Mouse (Mus musculus) lung, postnatal 0 days (tissue): ENCODE measurements around the gene Tmem100. TPM values are rescaled to one million over a fixed set of nuclear protein-coding genes. Genes with fewer than 3 reads are reported as not detected.

Experiments used
- ATAC-seq: fragments of 200-750 bp; cut with Nextera tagmentation; 2 replicates; pipeline ENCODE4 v1.8.0; 2017; ENCODE audit warnings: moderate library complexity
- DNase-seq: peaks from one replicate; pipeline ENCODE4 v3.0.0-alpha.2; 2016; ENCODE audit warnings: low spot score
- H3K27ac ChIP-seq: fragments of 300-500 bp; sonication (generic); 2 replicates; pipeline ENCODE4 v1.5.1; 2014; ENCODE audit warnings: antibody characterized with exemption, mild to moderate bottlenecking, low read length, mixed read lengths
- H3K27me3 ChIP-seq: fragments of 300-500 bp; sonication (generic); replicated peaks from 2 replicates; pipeline ENCODE4 v1.6.1; 2014; ENCODE audit warnings: low read length, mixed read lengths; ENCODE audit not compliant: insufficient read depth
- H3K36me3 ChIP-seq: fragments of 300-500 bp; sonication (generic); 2 replicates; pipeline ENCODE4 v1.6.1; 2014; ENCODE audit warnings: low read length, mixed read lengths; ENCODE audit not compliant: insufficient read depth
- H3K4me1 ChIP-seq: fragments of 300-500 bp; sonication (generic); 2 replicates; pipeline ENCODE4 v1.6.1; 2014; ENCODE audit warnings: antibody characterized with exemption, low read depth, low read length, mixed read lengths; ENCODE audit not compliant: insufficient read depth
- H3K4me2 ChIP-seq: fragments of 300-500 bp; sonication (generic); replicated peaks from 2 replicates; pipeline ENCODE4 v1.6.1; 2014; ENCODE audit warnings: low read depth, mild to moderate bottlenecking, low read length, moderate library complexity, mixed read lengths
- H3K4me3 ChIP-seq: fragments of 300-500 bp; sonication (generic); 2 replicates; pipeline ENCODE4 v1.5.1; 2014; ENCODE audit warnings: low read depth, low read length
- H3K9ac ChIP-seq: fragments of 300-500 bp; sonication (generic); replicated peaks from 2 replicates; pipeline ENCODE4 v1.6.1; 2014; ENCODE audit warnings: low read depth, mild to moderate bottlenecking
- H3K9me3 ChIP-seq: fragments of 300-500 bp; sonication (generic); 2 replicates; pipeline ENCODE4 v1.6.1; 2016; ENCODE audit warnings: low read length, mixed read lengths
- CTCF ChIP-seq: IDR thresholded peaks from 2 replicates; pipeline ENCODE4 v1.5.1; 2016; ENCODE audit warnings: antibody characterized with exemption, mild to moderate bottlenecking
- EP300 ChIP-seq: IDR thresholded peaks from 2 replicates; pipeline ENCODE4 v1.6.1; 2016; ENCODE audit warnings: antibody characterized with exemption, mild to moderate bottlenecking, control low read depth
- WGBS: fragments of 180-500 bp; shearing (Covaris S2); extraction: QIAGEN DNeasy Blood & Tissue Kit; methylation state at CpG from one replicate; pipeline ENCODE4 v1.1.7; 2014; 5-methylcytosine and 5-hydroxymethylcytosine counted together
- polyA plus RNA-seq: library from polyadenylated mRNA; unstranded; fragments of >200 nt; fragmentation: Nextera tagmentation; extraction: Ambion mirVana; gene quantifications from 2 replicates; pipeline ENCODE4 v1.2.1, GENCODE M21; 2015

The Tmem100 gene
- polyA plus RNA-seq, 1 experiment from 2014 or later, result 283 TPM

DNA sequence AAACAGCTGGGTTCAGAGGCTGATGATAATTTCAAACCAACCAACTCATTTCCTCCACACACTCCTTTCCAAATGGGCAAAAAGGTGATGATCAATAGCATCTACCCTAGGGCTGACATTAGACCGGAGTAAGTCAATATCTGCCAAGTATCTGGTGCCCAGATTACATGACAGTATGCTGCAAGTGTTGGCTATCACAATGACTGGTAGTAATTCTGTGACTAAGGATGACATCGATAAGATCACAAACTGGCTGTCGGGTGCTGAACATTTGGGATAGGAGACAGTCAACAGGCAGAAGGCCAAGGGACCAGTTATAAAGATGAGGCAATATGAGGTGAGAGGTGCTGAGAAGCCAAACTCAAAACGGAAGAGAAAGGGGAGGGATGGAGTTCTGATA, 29.5 kb upstream of the Tmem100 start:
- Histone ChIP-seq H3K9ac (no peak overlapping the region), H3K27ac (no peak overlapping the region), H3K4me3 (no peak overlapping the region), H3K4me2 (no peak overlapping the region), H3K27me3 (no peaks in the 10 kb centered on the region), H3K36me3 (no peaks in the 10 kb centered on the region), H3K4me1 (peaks cover 11% of the 10 kb centered on the region; the same call in 1 of the 2 replicates), H3K9me3 (no peaks in the 10 kb centered on the region)
- no peak for TF ChIP-seq EP300
- TF ChIP-seq CTCF, result no peak
- ATAC-seq, result no peak
- DNase-seq, result no peak
- 85% methylated on average over 4 of the region's 4 CpGs for WGBS

DNA sequence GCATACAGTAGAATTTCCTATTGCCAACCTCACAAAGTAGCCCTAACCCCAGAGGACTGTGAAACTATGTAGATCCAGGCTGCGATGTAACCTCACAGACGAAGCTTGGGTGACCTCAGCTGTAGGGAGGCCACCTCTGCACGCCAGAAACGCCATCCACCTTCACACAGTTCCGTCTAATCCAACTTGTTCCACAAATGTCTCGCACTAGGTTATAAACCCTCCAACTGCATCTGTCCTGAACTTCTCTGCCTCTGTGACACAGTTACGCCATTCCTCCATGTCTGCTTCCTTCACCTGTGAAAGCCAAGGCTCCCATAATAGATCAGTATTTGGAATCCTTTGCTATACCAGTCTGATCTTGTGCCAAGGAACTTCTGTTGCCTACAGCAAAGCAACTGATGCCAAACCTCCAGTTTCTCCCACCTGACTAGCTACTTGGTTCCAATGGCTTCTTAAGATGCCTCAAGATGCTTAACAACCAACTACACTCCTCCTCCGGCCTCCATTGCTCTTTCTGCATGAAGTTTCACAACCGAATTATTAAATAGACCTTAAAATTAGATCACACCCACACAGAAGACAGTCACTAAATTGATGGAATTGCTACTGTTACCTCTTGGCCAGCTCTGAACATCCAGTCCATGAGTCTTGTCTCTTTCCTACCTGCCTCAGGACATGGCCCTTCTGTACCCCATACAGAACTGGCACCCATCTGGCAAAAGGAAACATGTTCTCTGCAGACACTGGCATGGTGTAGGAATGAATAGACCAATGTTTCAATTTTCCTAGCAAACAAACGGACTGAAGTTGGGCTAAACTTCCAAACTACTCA, 28.5 kb upstream of the Tmem100 start:
- no peak for ATAC-seq
- Histone ChIP-seq H3K4me2 (peak overlapping the region; percentile 87), H3K4me3 (no peak overlapping the region), H3K36me3 (no peaks in the 10 kb centered on the region), H3K9ac (no peak overlapping the region), H3K27me3 (no peaks in the 10 kb centered on the region), H3K4me1 (peaks cover 11% of the 10 kb centered on the region; the same call in 1 of the 2 replicates), H3K9me3 (no peaks in the 10 kb centered on the region), H3K27ac (no peak overlapping the region)
- TF ChIP-seq EP300 (no peak), CTCF (no peak)
- DNase-seq, result no peak
- 85% methylated on average over 10 of the region's 10 CpGs for WGBS

DNA sequence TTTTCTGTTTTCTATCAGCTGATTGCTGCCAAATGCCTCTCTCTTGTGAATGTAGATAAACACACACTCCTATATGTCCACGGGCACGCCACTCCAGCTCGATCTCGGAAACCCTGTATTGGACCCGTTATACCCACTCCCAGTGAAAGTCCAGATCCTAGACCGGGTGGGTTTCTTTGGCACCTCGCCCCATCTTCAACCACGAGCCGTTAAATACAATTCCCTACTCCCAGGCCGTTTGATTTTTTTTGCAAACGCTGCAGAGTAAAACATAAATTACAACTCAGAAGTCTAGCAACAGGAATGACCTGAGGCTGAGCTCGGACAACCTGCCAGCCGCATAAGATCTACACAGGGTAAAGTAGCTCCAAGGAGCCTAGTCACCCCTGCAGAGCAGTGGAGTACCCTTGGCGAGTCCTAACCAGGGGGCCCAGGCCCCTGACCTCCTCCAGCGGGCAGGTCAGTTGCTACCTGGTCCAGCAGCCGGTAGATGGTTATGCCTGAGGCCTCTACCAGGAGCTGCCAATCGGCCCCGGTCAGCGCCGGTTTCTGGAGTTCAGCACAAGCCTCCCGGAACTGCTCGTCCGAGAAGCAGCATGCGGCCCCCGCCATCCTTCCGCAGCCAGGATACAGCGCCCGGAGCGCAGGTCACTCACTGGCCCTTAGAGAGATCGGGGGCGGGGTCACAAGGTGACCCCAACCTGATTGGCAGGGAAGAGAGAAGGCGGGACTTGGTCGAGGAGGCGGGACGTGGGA, 27.7 kb upstream of the Tmem100 start, which contains the start of gene Pctp:
Pctp (minus strand) TSS at position 664 of the 756 bp plus-strand sequence.
- 6% methylated on average over 35 of the region's 35 CpGs for WGBS
- no peaks in the 10 kb centered on the region for H3K36me3 ChIP-seq
- H3K27me3 ChIP-seq, result no peaks in the 10 kb centered on the region
- ATAC-seq, result peak; percentile 99
- H3K27ac ChIP-seq, result peak within 1 kb of the TSS; percentile 54
- DNase-seq, result peak; percentile 96
- peak within 1 kb of the TSS; percentile 87 for H3K4me2 ChIP-seq
- peak within 1 kb of the TSS; percentile 45 for H3K4me3 ChIP-seq
- H3K4me1 ChIP-seq, result peaks cover 11% of the 10 kb centered on the region; the same call in 1 of the 2 replicates
- TF ChIP-seq EP300 (no peak), CTCF (no peak)
- H3K9me3 ChIP-seq, result no peaks in the 10 kb centered on the region
- H3K9ac ChIP-seq, result 0 out of 2 replicates have a peak within 1 kb of the TSS, but pooled peaks have one; percentile 32

DNA sequence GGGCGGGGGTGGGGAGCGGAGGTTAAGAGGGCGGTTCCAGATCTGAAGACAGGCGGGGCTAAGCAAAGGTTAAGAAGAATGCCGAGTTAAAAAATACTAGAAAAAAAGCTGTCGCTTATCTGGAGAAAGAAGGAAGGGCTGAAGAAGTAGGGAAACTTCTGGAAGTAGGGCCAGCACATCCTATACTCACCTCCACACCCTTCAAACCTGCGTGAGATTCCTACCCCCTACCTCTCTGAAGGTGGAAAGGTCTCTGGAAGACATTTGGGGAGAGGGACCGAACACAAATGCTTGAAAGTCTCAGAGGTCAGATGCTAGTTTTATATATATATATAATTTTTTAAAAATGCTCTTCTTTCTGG, 27.2 kb upstream of the Tmem100 start:
- DNase-seq (no peak), ATAC-seq (no peak)
- H3K27ac ChIP-seq, result no peak overlapping the region
- H3K9me3 ChIP-seq, result no peaks in the 10 kb centered on the region
- peak overlapping the region; percentile 87 for H3K4me2 ChIP-seq
- no peak overlapping the region for H3K9ac ChIP-seq
- peak overlapping the region; percentile 45 for H3K4me3 ChIP-seq
- H3K4me1 ChIP-seq, result peaks cover 11% of the 10 kb centered on the region; the same call in 1 of the 2 replicates
- no peaks in the 10 kb centered on the region for H3K27me3 ChIP-seq
- WGBS, result 11% methylated on average over 8 of the region's 8 CpGs
- H3K36me3 ChIP-seq, result no peaks in the 10 kb centered on the region
- TF ChIP-seq CTCF (no peak), EP300 (no peak)

DNA sequence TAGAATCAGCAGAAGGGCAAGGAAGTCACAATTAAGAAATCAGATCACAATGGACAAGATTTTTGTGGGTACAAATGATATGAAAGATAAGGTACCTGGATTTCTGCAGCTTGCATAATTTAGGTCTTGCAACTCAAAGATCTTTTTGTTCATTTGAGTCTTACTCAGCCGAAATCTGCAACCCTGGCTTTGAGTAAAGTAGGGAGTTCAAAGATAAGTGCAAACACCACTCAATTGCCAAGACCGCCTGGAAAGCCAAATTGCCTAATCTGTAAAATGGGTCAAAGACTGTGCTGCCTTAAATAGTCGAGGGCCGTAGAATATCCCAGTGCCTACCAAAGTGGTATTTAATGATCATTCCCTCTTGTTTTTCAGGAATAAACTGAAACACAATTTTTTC, 26.8 kb upstream of the Tmem100 start:
- Histone ChIP-seq H3K4me3 (no peak overlapping the region), H3K9ac (no peak overlapping the region), H3K4me1 (peaks cover 11% of the 10 kb centered on the region; the same call in 1 of the 2 replicates), H3K4me2 (no peak overlapping the region), H3K27me3 (no peaks in the 10 kb centered on the region), H3K36me3 (no peaks in the 10 kb centered on the region), H3K9me3 (no peaks in the 10 kb centered on the region), H3K27ac (no peak overlapping the region)
- DNase-seq (no peak), ATAC-seq (no peak)
- 84% methylated on average over 4 of the region's 4 CpGs for WGBS
- TF ChIP-seq EP300 (no peak), CTCF (no peak)

DNA sequence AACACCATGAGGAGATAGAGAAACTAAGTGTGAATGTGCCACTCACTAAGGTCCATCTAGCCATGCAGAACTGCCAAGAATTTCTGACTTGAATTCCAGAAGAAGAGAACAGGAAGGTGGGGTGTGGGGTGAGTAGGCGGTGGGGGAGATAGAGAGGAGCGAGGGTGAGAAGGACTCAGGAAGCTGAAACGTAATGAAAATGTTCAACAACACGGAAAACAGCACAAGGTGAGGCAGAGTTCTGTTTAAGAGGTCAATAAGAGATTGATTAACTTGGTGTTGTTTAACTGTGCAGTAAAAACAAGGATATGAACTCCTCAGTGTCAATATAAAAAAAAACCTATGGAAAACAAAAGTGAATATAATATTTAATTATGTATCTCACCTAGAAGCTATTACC, 24.0 kb upstream of the Tmem100 start:
- no peaks in the 10 kb centered on the region for H3K27me3 ChIP-seq
- H3K9ac ChIP-seq, result no peak overlapping the region
- DNase-seq (no peak), ATAC-seq (no peak)
- H3K27ac ChIP-seq, result no peak overlapping the region
- WGBS, result 33% methylated on average over 4 of the region's 4 CpGs
- TF ChIP-seq CTCF, result no peak
- no peak for TF ChIP-seq EP300
- H3K9me3 ChIP-seq, result no peaks in the 10 kb centered on the region
- no peaks in the 10 kb centered on the region for H3K36me3 ChIP-seq
- H3K4me1 ChIP-seq, result peaks cover 11% of the 10 kb centered on the region; the same call in 1 of the 2 replicates
- no peak overlapping the region for H3K4me2 ChIP-seq
- H3K4me3 ChIP-seq, result no peak overlapping the region
